Mouse (Mus musculus): ENCODE measurements around the gene Gstcd. TPM values are rescaled to one million over a fixed set of nuclear protein-coding genes. Genes with fewer than 3 reads are reported as not detected.

The Gstcd gene
- total and polyA plus RNA-seq, 3 experiments: 11.8 to 59.9 (median 24.7) TPM

- Histone ChIP-seq H3K9me3 (replicated peaks) (no peaks in the 10 kb centered on the region), H3K4me3 (ENCODE audit: low read depth, low read length) (no peak overlapping the region), H3K27me3 (ENCODE audit: insufficient read depth, low read length) (no peaks in the 10 kb centered on the region), H3K4me1 (ENCODE audit: insufficient read depth, low read depth, low read length) (peaks cover 3% of the 10 kb centered on the region; the same call in 1 of the 2 replicates), H3K36me3 (replicated peaks) (peaks cover 52% of the 10 kb centered on the region)
- DNase-seq (ENCODE audit: low spot score) (no peak), ATAC-seq (ENCODE audit: extremely low read depth, insufficient number of reproducible peaks, low FRiP score, poor library complexity, severe bottlenecking) (no peak)
- TF ChIP-seq GATA1 (IDR thresholded peaks at IDR 0.05; ENCODE audit: borderline replicate concordance, low read length) (no peak), CTCF (IDR thresholded peaks at IDR 0.05; ENCODE audit: low read depth, low read length) (no peak), TAL1 (conservative IDR thresholded peaks at IDR 0.05; ENCODE audit: low read depth, low read length) (no peak), GATA2 (IDR thresholded peaks at IDR 0.05; ENCODE audit: borderline replicate concordance, low read depth, low read length) (no peak), POLR2AphosphoS5 (IDR thresholded peaks at IDR 0.05; ENCODE audit: insufficient replicate concordance, low read depth, low read length) (no peak)
Observed at GRCm38 (mm10) chr3:133108731-133109130, 16.9 kb upstream of the Gstcd start.

- TF ChIP-seq TAL1 (conservative IDR thresholded peaks at IDR 0.05; ENCODE audit: low read depth, low read length): no peak
- TF ChIP-seq GATA1 (IDR thresholded peaks at IDR 0.05; ENCODE audit: borderline replicate concordance, low read length): no peak
- TF ChIP-seq GATA2 (IDR thresholded peaks at IDR 0.05; ENCODE audit: borderline replicate concordance, low read depth, low read length): no peak
- TF ChIP-seq CTCF (IDR thresholded peaks at IDR 0.05; ENCODE audit: low read depth, low read length): no peak
- no peak for TF ChIP-seq POLR2AphosphoS5 (IDR thresholded peaks at IDR 0.05; ENCODE audit: insufficient replicate concordance, low read depth, low read length)
- ATAC-seq (ENCODE audit: extremely low read depth, insufficient number of reproducible peaks, low FRiP score, poor library complexity, severe bottlenecking) (no peak), DNase-seq (ENCODE audit: low spot score) (no peak)
- H3K36me3 ChIP-seq (replicated peaks): peaks cover 78% of the 10 kb centered on the region
- H3K4me3 ChIP-seq (ENCODE audit: low read depth, low read length): no peak overlapping the region
- no peaks in the 10 kb centered on the region for H3K27me3 ChIP-seq (ENCODE audit: insufficient read depth, low read length)
- H3K9me3 ChIP-seq (replicated peaks): no peaks in the 10 kb centered on the region
- H3K4me1 ChIP-seq (ENCODE audit: insufficient read depth, low read depth, low read length): no peaks in the 10 kb centered on the region
Observed at GRCm38 (mm10) chr3:133104436-133104835, 12.6 kb upstream of the Gstcd start.

GRCm38 (mm10) chr3:133103768-133104167 is 11.9 kb upstream of the Gstcd start:
- Histone ChIP-seq H3K4me3 (ENCODE audit: low read depth, low read length) (no peak overlapping the region), H3K27me3 (ENCODE audit: insufficient read depth, low read length) (no peaks in the 10 kb centered on the region), H3K36me3 (replicated peaks) (peaks cover 79% of the 10 kb centered on the region), H3K4me1 (ENCODE audit: insufficient read depth, low read depth, low read length) (no peaks in the 10 kb centered on the region), H3K9me3 (replicated peaks) (no peaks in the 10 kb centered on the region)
- ATAC-seq (ENCODE audit: extremely low read depth, insufficient number of reproducible peaks, low FRiP score, poor library complexity, severe bottlenecking) (no peak), DNase-seq (ENCODE audit: low spot score) (no peak)
- TF ChIP-seq GATA1 (IDR thresholded peaks at IDR 0.05; ENCODE audit: borderline replicate concordance, low read length) (no peak), POLR2AphosphoS5 (IDR thresholded peaks at IDR 0.05; ENCODE audit: insufficient replicate concordance, low read depth, low read length) (no peak), CTCF (IDR thresholded peaks at IDR 0.05; ENCODE audit: low read depth, low read length) (no peak), TAL1 (conservative IDR thresholded peaks at IDR 0.05; ENCODE audit: low read depth, low read length) (no peak), GATA2 (IDR thresholded peaks at IDR 0.05; ENCODE audit: borderline replicate concordance, low read depth, low read length) (no peak)

GRCm38 (mm10) chr3:133098909-133099308 is 7.1 kb upstream of the Gstcd start:
- no peaks in the 10 kb centered on the region for H3K27me3 ChIP-seq (ENCODE audit: insufficient read depth, low read length)
- TF ChIP-seq GATA1 (IDR thresholded peaks at IDR 0.05; ENCODE audit: borderline replicate concordance, low read length) (no peak), CTCF (IDR thresholded peaks at IDR 0.05; ENCODE audit: low read depth, low read length) (no peak), GATA2 (IDR thresholded peaks at IDR 0.05; ENCODE audit: borderline replicate concordance, low read depth, low read length) (no peak), TAL1 (conservative IDR thresholded peaks at IDR 0.05; ENCODE audit: low read depth, low read length) (no peak), POLR2AphosphoS5 (IDR thresholded peaks at IDR 0.05; ENCODE audit: insufficient replicate concordance, low read depth, low read length) (no peak)
- H3K36me3 ChIP-seq (replicated peaks): peaks cover 68% of the 10 kb centered on the region
- no peak for DNase-seq (ENCODE audit: low spot score)
- H3K4me3 ChIP-seq (ENCODE audit: low read depth, low read length): no peak overlapping the region
- no peaks in the 10 kb centered on the region for H3K9me3 ChIP-seq (replicated peaks)
- ATAC-seq (ENCODE audit: extremely low read depth, insufficient number of reproducible peaks, low FRiP score, poor library complexity, severe bottlenecking): no peak
- peaks cover 17% of the 10 kb centered on the region; the same call in 1 of the 2 replicates for H3K4me1 ChIP-seq (ENCODE audit: insufficient read depth, low read depth, low read length)

GRCm38 (mm10) chr3:133098336-133098735 is 6.5 kb upstream of the Gstcd start:
- no peak for ATAC-seq (ENCODE audit: extremely low read depth, insufficient number of reproducible peaks, low FRiP score, poor library complexity, severe bottlenecking)
- Histone ChIP-seq H3K4me1 (ENCODE audit: insufficient read depth, low read depth, low read length) (peaks cover 21% of the 10 kb centered on the region), H3K9me3 (replicated peaks) (no peaks in the 10 kb centered on the region), H3K27me3 (ENCODE audit: insufficient read depth, low read length) (no peaks in the 10 kb centered on the region), H3K4me3 (ENCODE audit: low read depth, low read length) (no peak overlapping the region), H3K36me3 (replicated peaks) (peaks cover 65% of the 10 kb centered on the region)
- DNase-seq (ENCODE audit: low spot score): no peak
- no peak for TF ChIP-seq TAL1 (conservative IDR thresholded peaks at IDR 0.05; ENCODE audit: low read depth, low read length)
- no peak for TF ChIP-seq POLR2AphosphoS5 (IDR thresholded peaks at IDR 0.05; ENCODE audit: insufficient replicate concordance, low read depth, low read length)

GRCm38 (mm10) chr3:133097936-133098335 is 6.1 kb upstream of the Gstcd start:
- ATAC-seq (ENCODE audit: extremely low read depth, insufficient number of reproducible peaks, low FRiP score, poor library complexity, severe bottlenecking): no peak
- DNase-seq (ENCODE audit: low spot score): no peak
- no peaks in the 10 kb centered on the region for H3K9me3 ChIP-seq (replicated peaks)
- no peaks in the 10 kb centered on the region for H3K27me3 ChIP-seq (ENCODE audit: insufficient read depth, low read length)
- no peak for TF ChIP-seq GATA1 (IDR thresholded peaks at IDR 0.05; ENCODE audit: borderline replicate concordance, low read length)
- H3K36me3 ChIP-seq (replicated peaks): peaks cover 64% of the 10 kb centered on the region
- H3K4me1 ChIP-seq (ENCODE audit: insufficient read depth, low read depth, low read length): peaks cover 25% of the 10 kb centered on the region
- no peak overlapping the region for H3K4me3 ChIP-seq (ENCODE audit: low read depth, low read length)

GRCm38 (mm10) chr3:133094305-133094704 is 2.5 kb upstream of the Gstcd start:
- no peak overlapping the region for H3K4me3 ChIP-seq (ENCODE audit: low read depth, low read length)
- no peaks in the 10 kb centered on the region for H3K27me3 ChIP-seq (ENCODE audit: insufficient read depth, low read length)
- H3K4me1 ChIP-seq (ENCODE audit: insufficient read depth, low read depth, low read length): peaks cover 25% of the 10 kb centered on the region
- DNase-seq (ENCODE audit: low spot score) (no peak), ATAC-seq (ENCODE audit: extremely low read depth, insufficient number of reproducible peaks, low FRiP score, poor library complexity, severe bottlenecking) (no peak)
- H3K9me3 ChIP-seq (replicated peaks): no peaks in the 10 kb centered on the region
- no peak for TF ChIP-seq TAL1 (conservative IDR thresholded peaks at IDR 0.05; ENCODE audit: low read depth, low read length)
- no peak for TF ChIP-seq GATA2 (IDR thresholded peaks at IDR 0.05; ENCODE audit: borderline replicate concordance, low read depth, low read length)
- no peak for TF ChIP-seq GATA1 (IDR thresholded peaks at IDR 0.05; ENCODE audit: borderline replicate concordance, low read length)
- TF ChIP-seq POLR2AphosphoS5 (IDR thresholded peaks at IDR 0.05; ENCODE audit: insufficient replicate concordance, low read depth, low read length): no peak
- peaks cover 37% of the 10 kb centered on the region for H3K36me3 ChIP-seq (replicated peaks)

Measured in G1E (cell line).